Mouse (Mus musculus): ENCODE results near the gene Gipr. TPM values are rescaled to one million over a fixed set of nuclear protein-coding genes. Genes with fewer than 3 reads are reported as not detected.
"Not testable (repeated sequence)": the region's sequence is repeated elsewhere in the genome, so short reads cannot be mapped to it uniquely, and the experiment has no call there.

Gipr gene
- total and polyA plus RNA-seq, 2 experiments from 2014 or later, result 0.85 to 2.0 TPM

DNA sequence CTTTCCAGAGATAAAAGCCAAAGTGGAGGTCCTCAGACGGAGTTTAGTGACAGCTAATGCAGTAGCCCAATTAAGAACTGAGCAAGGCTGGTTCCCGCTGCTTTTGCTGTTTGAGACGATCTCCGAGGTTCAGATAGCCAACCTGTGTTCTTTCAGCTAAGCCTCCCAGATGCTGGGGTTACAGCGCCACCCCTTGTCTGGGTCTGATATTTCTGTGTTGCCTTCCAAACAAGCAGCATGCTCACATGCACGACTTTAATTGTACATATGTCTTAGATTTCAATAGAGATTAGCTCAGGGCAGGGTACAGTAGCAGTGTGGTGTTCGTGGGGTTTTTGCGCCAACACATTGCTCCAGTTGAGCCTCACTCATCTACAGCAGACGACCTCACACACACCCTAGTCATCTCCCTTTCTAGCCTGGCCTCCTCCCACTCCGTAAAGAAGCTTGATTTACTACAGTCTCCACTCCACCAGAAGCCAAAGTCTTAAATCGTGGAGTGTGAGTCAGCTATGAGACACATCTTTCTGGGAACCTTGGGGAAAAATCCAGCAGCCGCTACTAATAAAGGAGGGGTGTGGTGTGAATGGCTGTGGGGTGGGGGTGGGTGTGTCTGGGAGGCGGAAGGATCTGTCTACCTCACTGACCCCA lies 10.0 kb downstream of the Gipr start:
- Histone ChIP-seq H3K4me2 (ENCODE audit: low read depth, low read length) (no peak overlapping the region), H3K9me3 (ENCODE audit: low read length) (no peaks in the 10 kb centered on the region), H3K36me3 (ENCODE audit: insufficient read depth, low read length) (peaks cover 23% of the 10 kb centered on the region), H3K27ac (no peak overlapping the region), H3K4me3 (ENCODE audit: low read length) (no peak overlapping the region), H3K27me3 (ENCODE audit: insufficient read depth, low read length) (no peaks in the 10 kb centered on the region), H3K4me1 (ENCODE audit: insufficient read depth, low read length) (peaks cover 11% of the 10 kb centered on the region; the same call in 1 of the 2 replicates), H3K9ac (replicated peaks; ENCODE audit: low read length) (no peak overlapping the region)
- ATAC-seq (no peak), DNase-seq (ENCODE audit: low spot score) (no peak)
- peak; percentile 43 for TF ChIP-seq CTCF (IDR thresholded peaks at IDR 0.05; ENCODE audit: low read depth)
- WGBS, result 61% methylated on average over 13 of the region's 13 CpGs

GRCm38 (mm10) chr7:19154796-19155195 lies 11.1 kb downstream of the Gipr start:
- no peaks in the 10 kb centered on the region for H3K27me3 ChIP-seq (ENCODE audit: insufficient read depth, low read length)
- no peak overlapping the region for H3K27ac ChIP-seq
- ATAC-seq (no peak), DNase-seq (ENCODE audit: low spot score) (no peak)
- H3K4me2 ChIP-seq (ENCODE audit: low read depth, low read length), result no peak overlapping the region
- H3K36me3 ChIP-seq (ENCODE audit: insufficient read depth, low read length), result peaks cover 23% of the 10 kb centered on the region
- TF ChIP-seq CTCF (IDR thresholded peaks at IDR 0.05; ENCODE audit: low read depth), result no peak
- WGBS, result 47% methylated on average over 8 of the region's 8 CpGs
- H3K9me3 ChIP-seq (ENCODE audit: low read length), result no peaks in the 10 kb centered on the region
- no peak overlapping the region for H3K4me3 ChIP-seq (ENCODE audit: low read length)
- peaks cover 13% of the 10 kb centered on the region for H3K4me1 ChIP-seq (ENCODE audit: insufficient read depth, low read length)
- H3K9ac ChIP-seq (replicated peaks; ENCODE audit: low read length), result 0 out of 2 replicates have a peak overlapping the region, but pooled peaks have one; percentile 13

DNA sequence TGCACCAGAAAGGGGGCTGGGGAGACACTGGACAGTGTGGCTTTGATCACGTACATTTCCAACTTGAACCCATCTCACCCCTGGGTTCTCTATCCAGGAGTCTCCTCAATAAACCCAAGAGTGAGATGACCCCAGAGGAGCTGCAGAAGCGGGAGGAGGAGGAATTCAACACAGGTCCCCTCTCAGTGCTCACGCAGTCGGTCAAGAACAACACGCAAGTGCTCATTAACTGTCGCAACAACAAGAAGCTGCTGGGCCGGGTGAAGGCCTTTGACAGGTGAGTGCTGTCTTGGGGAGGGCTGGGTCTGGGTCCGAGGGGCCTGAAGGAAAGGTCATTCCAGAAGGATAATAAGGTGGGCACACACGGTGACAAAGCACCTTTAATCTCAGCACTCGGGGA lies 14.8 kb downstream of the Gipr start:
- H3K4me1 ChIP-seq (ENCODE audit: insufficient read depth, low read length), result peaks cover 12% of the 10 kb centered on the region
- not testable (repeated sequence) for H3K27me3 ChIP-seq (ENCODE audit: insufficient read depth, low read length); H3K9me3 ChIP-seq (ENCODE audit: low read length); DNase-seq (ENCODE audit: low spot score); H3K27ac ChIP-seq; H3K4me3 ChIP-seq (ENCODE audit: low read length); H3K4me2 ChIP-seq (ENCODE audit: low read depth, low read length); ATAC-seq
- peaks cover 26% of the 10 kb centered on the region for H3K36me3 ChIP-seq (ENCODE audit: insufficient read depth, low read length)
- peak overlapping the region; percentile 69; the same call in 1 of the 2 replicates for H3K9ac ChIP-seq (replicated peaks; ENCODE audit: low read length)
- WGBS, result 91% methylated on average over 10 of the region's 10 CpGs

DNA sequence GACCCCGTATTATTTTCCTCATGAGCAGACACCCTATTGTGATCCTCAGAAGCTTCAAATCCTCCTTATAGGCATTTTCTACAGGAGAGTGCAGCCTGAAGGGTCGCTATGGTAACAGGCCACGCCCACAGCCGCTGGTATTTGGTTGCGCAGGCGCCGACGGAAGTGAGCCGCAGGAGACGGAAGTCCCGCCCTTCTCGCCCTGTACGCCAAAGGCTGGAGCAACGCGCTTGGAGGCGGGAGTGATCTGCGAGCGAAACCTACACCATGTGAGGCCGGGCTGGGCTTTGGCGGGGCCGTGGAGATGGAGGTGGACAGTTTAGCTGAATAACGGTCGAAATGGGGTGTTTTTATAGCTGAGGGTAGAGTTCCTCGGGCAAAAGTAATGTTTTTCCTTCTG lies 16.3 kb downstream of the Gipr start, which contains the start of gene Snrpd2:
Gene Snrpd2, plus strand, starts transcription at position 97 of the 400 bp plus-strand sequence.
- H3K4me3 ChIP-seq (ENCODE audit: low read length), result peak within 1 kb of the TSS; percentile 58
- TF ChIP-seq CTCF (IDR thresholded peaks at IDR 0.05; ENCODE audit: low read depth), result no peak
- H3K4me2 ChIP-seq (ENCODE audit: low read depth, low read length), result peak within 1 kb of the TSS; percentile 81
- H3K36me3 ChIP-seq (ENCODE audit: insufficient read depth, low read length), result peaks cover 33% of the 10 kb centered on the region
- peak within 1 kb of the TSS; percentile 69 for H3K9ac ChIP-seq (replicated peaks; ENCODE audit: low read length)
- no peaks in the 10 kb centered on the region for H3K27me3 ChIP-seq (ENCODE audit: insufficient read depth, low read length)
- ATAC-seq (peak; percentile 93), DNase-seq (ENCODE audit: low spot score) (peak; percentile 99)
- H3K9me3 ChIP-seq (ENCODE audit: low read length), result no peaks in the 10 kb centered on the region
- under 1% methylated on average over 24 of the region's 24 CpGs for WGBS
- peak within 1 kb of the TSS; percentile 72 for H3K27ac ChIP-seq
- peaks cover 12% of the 10 kb centered on the region for H3K4me1 ChIP-seq (ENCODE audit: insufficient read depth, low read length)

DNA sequence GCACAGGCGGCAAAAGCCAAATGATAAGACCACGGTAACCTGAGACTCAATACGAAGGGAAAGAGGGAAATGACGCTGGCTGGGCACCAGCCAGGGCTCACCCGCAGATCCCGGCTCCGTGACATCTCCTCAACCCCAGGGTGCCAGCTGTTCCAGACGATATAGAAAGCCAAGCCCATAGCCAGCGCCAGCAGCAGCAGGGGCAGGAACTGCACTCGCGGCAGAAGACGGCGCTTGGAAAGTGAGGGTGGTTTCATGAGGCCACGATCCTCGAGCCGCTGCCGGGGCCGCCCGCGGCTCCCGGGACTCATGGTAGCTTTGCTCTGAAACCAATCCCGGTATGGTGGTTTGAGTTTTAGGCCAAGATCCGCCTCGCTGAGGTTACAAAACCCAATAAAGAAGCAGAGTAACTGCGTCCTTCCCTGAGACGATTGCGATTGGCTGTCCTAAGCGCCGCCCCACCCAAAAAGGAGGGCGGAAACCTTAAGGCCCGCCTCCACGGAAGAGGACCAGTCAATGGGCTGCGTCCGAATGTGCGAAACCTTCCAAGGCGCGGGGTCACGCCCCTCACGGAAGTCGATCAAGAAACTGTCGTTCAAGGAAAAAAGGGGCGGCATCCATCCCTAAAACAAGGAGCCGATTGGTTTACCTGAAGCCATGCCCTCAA lies 16.9 kb downstream of the Gipr start, which contains the start of gene Qpctl:
Gene Qpctl, minus strand, starts transcription at position 417 of the 667 bp plus-strand sequence.
- H3K4me1 ChIP-seq (ENCODE audit: insufficient read depth, low read length), result peaks cover 12% of the 10 kb centered on the region
- under 1% methylated on average over 43 of the region's 43 CpGs for WGBS

DNA sequence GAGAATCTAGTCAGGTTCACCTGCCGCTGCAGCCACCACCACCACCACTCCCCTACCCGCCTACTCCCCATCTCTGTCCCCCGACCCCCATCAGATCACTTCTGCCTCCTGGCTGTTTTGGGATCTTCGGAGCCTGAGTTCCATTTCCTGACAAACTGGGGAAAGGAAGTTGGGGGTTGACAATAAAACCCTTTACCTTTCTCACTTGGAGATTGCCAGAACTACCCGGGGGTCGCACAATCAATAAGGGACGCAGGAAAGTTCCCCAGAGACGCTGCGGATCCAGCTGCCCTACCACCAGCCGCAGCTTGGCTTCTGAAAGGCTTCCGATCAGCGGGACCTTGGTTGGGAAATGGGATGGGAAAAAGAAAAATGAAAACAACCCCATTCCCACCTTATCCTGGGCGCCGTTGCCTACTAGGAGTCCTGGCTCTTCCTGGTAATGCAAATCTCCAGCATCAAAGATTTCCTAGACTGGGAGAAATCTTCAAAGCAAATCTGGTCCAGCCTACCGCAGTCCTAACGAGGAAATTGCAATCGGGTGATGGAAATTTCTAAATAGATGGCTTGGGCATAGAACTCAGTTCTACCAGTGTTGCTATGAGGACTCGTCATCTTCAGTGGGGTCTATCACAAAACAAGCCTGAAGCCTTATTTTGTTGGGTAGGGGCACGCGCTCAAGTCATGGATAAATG lies 17.6 kb downstream of the Gipr start:
- H3K27me3 ChIP-seq (ENCODE audit: insufficient read depth, low read length), result no peaks in the 10 kb centered on the region
- peak overlapping the region; percentile 58 for H3K4me3 ChIP-seq (ENCODE audit: low read length)
- H3K9me3 ChIP-seq (ENCODE audit: low read length), result no peaks in the 10 kb centered on the region
- H3K4me2 ChIP-seq (ENCODE audit: low read depth, low read length), result peak overlapping the region; percentile 81
- peaks cover 26% of the 10 kb centered on the region for H3K36me3 ChIP-seq (ENCODE audit: insufficient read depth, low read length)
- WGBS, result 12% methylated on average over 20 of the region's 20 CpGs
- H3K9ac ChIP-seq (replicated peaks; ENCODE audit: low read length), result peak overlapping the region; percentile 63
- no peak for TF ChIP-seq CTCF (IDR thresholded peaks at IDR 0.05; ENCODE audit: low read depth)
- DNase-seq (ENCODE audit: low spot score) (peak; percentile 25), ATAC-seq (no peak)
- H3K27ac ChIP-seq, result peak overlapping the region; percentile 72
- H3K4me1 ChIP-seq (ENCODE audit: insufficient read depth, low read length), result peaks cover 12% of the 10 kb centered on the region

More for the DNA sequence above, 16.9 kb downstream of the Gipr start, which contains the start of gene Qpctl:
- ATAC-seq, result peak; percentile 96
- peak within 1 kb of the TSS; percentile 81 for H3K4me2 ChIP-seq (ENCODE audit: low read depth, low read length)
- peaks cover 33% of the 10 kb centered on the region for H3K36me3 ChIP-seq (ENCODE audit: insufficient read depth, low read length)
- H3K27me3 ChIP-seq (ENCODE audit: insufficient read depth, low read length), result no peaks in the 10 kb centered on the region
- H3K27ac ChIP-seq, result peak within 1 kb of the TSS; percentile 72
- peak; percentile 99 for DNase-seq (ENCODE audit: low spot score)
- no peaks in the 10 kb centered on the region for H3K9me3 ChIP-seq (ENCODE audit: low read length)
- H3K4me3 ChIP-seq (ENCODE audit: low read length), result peak within 1 kb of the TSS; percentile 58
- peak within 1 kb of the TSS; percentile 69 for H3K9ac ChIP-seq (replicated peaks; ENCODE audit: low read length)
- TF ChIP-seq CTCF (IDR thresholded peaks at IDR 0.05; ENCODE audit: low read depth), result no peak; the same call in 1 of the 2 replicates
